ENCODE assay signal across 11 mouse cellular contexts in genomic region chr12:88800990-88801655, GRCm38 (mm10).
DNase-seq lines count a peak whose midpoint lies in the region; ATAC-seq lines count a peak whose summit lies in the region.
"Had no signal": no experiment of that assay in that cellular context is flagged by ENCODE, and none has a peak within 500 bp of the region (broad histone marks: within the 10 kb centered on the region; RNA-seq: fewer than 3 reads in every experiment).

No protein-coding gene starts in this region.

- ATAC-seq in forebrain, embryonic 12.5 days (ENCODE audit: low FRiP score) = peak; percentile 93
- ATAC-seq in midbrain, embryonic 14.5 days (ENCODE audit: low FRiP score, low TSS enrichment) = peak; percentile 90

- H3K27ac ChIP-seq in forebrain, embryonic 12.5 days = peak overlapping the region; percentile 92
- peak overlapping the region; percentile 79 for H3K27ac ChIP-seq in midbrain, embryonic 14.5 days (replicated peaks; ENCODE audit: low read depth, low read length)
- H3K27ac ChIP-seq: heart, adult 2 months; limb, embryonic 13.5 days had no signal

- no peaks in the 10 kb centered on the region for H3K36me3 ChIP-seq in forebrain, embryonic 12.5 days (replicated peaks)
- no peaks in the 10 kb centered on the region for H3K36me3 ChIP-seq in midbrain, embryonic 14.5 days (ENCODE audit: control insufficient read depth, insufficient read depth, low read length)
- H3K36me3 ChIP-seq: limb, embryonic 13.5 days had no signal

- no peaks in the 10 kb centered on the region for H3K9me3 ChIP-seq in forebrain, embryonic 12.5 days
- no peaks in the 10 kb centered on the region for H3K9me3 ChIP-seq in midbrain, embryonic 14.5 days (ENCODE audit: control insufficient read depth, low read length)
- H3K9me3 ChIP-seq: limb, embryonic 13.5 days had no signal

- H3K27me3 ChIP-seq in forebrain, embryonic 12.5 days = peaks cover 10% of the 10 kb centered on the region; the same call in 1 of the 2 replicates
- H3K27me3 ChIP-seq in midbrain, embryonic 14.5 days (ENCODE audit: control insufficient read depth, insufficient read depth, low read length) = no peaks in the 10 kb centered on the region
- H3K27me3 ChIP-seq: limb, embryonic 13.5 days had no signal

- H3K9ac ChIP-seq in forebrain, embryonic 12.5 days = no peak overlapping the region
- peak overlapping the region; percentile 13; the same call in 1 of the 2 replicates for H3K9ac ChIP-seq in midbrain, embryonic 14.5 days (replicated peaks; ENCODE audit: low read length)
- H3K9ac ChIP-seq: limb, embryonic 13.5 days had no signal

- no peak overlapping the region for H3K4me3 ChIP-seq in forebrain, embryonic 12.5 days (replicated peaks)
- H3K4me3 ChIP-seq in midbrain, embryonic 14.5 days (replicated peaks; ENCODE audit: low read depth, low read length) = no peak overlapping the region
- H3K4me3 ChIP-seq: heart, adult 2 months; limb, embryonic 13.5 days had no signal

- H3K4me1 ChIP-seq in forebrain, embryonic 12.5 days = peaks cover 39% of the 10 kb centered on the region
- H3K4me1 ChIP-seq in midbrain, embryonic 14.5 days (ENCODE audit: control insufficient read depth, insufficient read depth, low read length) = peaks cover 16% of the 10 kb centered on the region
- H3K4me1 ChIP-seq: limb, embryonic 13.5 days had no signal

- DNase-seq in cerebellum, postnatal 10 days = peak; percentile 70 to 78
- no peak for DNase-seq in cerebellum, adult 11 months
- DNase-seq in layer of hippocampus, postnatal 14 days (ENCODE audit: low spot score in 2 of 2) = peak; percentile 18 to 44
- DNase-seq in layer of hippocampus, postnatal 25 days (ENCODE audit: extremely low spot score in 1 of 2, low spot score in 1 of 2) = no peak
- peak; percentile 90 for DNase-seq in midbrain, embryonic 14.5 days
- DNase-seq in spleen, postnatal 10 days (ENCODE audit: low spot score in 2 of 2) = no peak
- DNase-seq in cerebellum, postnatal 25 days = no peak
- DNase-seq: cerebellum, postnatal 36 days; heart, adult 2 months had no signal

- WGBS in forebrain, embryonic 12.5 days = 2% methylated on average over 6 of the region's 6 CpGs
- WGBS in midbrain, embryonic 14.5 days = 2% methylated on average over 6 of the region's 6 CpGs

- peak overlapping the region; percentile 33 for H3K4me2 ChIP-seq in forebrain, embryonic 12.5 days
- H3K4me2 ChIP-seq in midbrain, embryonic 14.5 days (ENCODE audit: low read length) = peak overlapping the region; percentile 16
- H3K4me2 ChIP-seq: limb, embryonic 13.5 days had no signal

Comparison
In these comparisons a context has a peak if more than half of its experiments do, and no peak if none do; other contexts are left out.
1. DNase-seq: peak in cerebellum, postnatal 10 days (2 of 2), layer of hippocampus, postnatal 14 days (2 of 2) and midbrain, embryonic 14.5 days (single experiment); none in cerebellum, adult 11 months (single experiment), layer of hippocampus, postnatal 25 days (0 of 2), spleen, postnatal 10 days (0 of 2) and cerebellum, postnatal 25 days (0 of 2).